Mouse (Mus musculus): ENCODE data around the gene Mpv17l2. TPM values are rescaled to one million over a fixed set of nuclear protein-coding genes. Genes with fewer than 3 reads are reported as not detected.

The Mpv17l2 gene
- polyA plus RNA-seq, 1 experiment from 2014 or later, result 44.0 TPM

DNA sequence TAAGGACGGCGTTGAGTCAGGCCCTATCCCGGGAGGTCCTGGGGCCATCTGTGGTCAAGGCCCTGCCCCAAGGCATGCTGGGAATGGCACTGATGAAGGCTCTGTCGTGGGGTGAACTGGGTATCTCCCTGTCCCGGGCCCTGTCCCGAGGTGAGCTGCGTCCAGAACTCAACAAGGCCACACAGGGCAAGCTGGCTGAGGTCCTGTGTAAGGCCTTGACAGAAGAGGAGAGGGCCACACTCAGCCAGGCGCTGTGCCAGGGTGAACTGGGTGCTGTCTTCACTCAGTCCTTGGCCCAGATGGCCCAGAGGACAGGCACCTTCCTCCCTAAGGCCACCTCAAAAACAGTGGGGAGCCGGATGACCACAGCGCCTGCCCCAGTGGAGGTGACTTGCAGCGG, 49.7 kb downstream of the Mpv17l2 start:
- H3K9me3 ChIP-seq (replicated peaks; ENCODE audit: control insufficient read depth, low read length), result no peaks in the 10 kb centered on the region
- H3K9ac ChIP-seq (ENCODE audit: low read length), result no peak overlapping the region
- WGBS, result 82% methylated on average over 11 of the region's 11 CpGs
- H3K27me3 ChIP-seq (ENCODE audit: control insufficient read depth, insufficient read depth, low read length), result no peaks in the 10 kb centered on the region
- H3K4me3 ChIP-seq (ENCODE audit: low read length), result no peak overlapping the region
- no peak for ATAC-seq (replicated peaks; ENCODE audit: extremely low read depth, insufficient read depth, low FRiP score)
- no peaks in the 10 kb centered on the region for H3K4me1 ChIP-seq (ENCODE audit: control insufficient read depth, insufficient read depth, low read length)
- no peaks in the 10 kb centered on the region for H3K36me3 ChIP-seq (ENCODE audit: control insufficient read depth, insufficient read depth)
- H3K4me2 ChIP-seq (ENCODE audit: low read depth, low read length), result no peak overlapping the region
- no peak overlapping the region for H3K27ac ChIP-seq (ENCODE audit: low read length)

DNA sequence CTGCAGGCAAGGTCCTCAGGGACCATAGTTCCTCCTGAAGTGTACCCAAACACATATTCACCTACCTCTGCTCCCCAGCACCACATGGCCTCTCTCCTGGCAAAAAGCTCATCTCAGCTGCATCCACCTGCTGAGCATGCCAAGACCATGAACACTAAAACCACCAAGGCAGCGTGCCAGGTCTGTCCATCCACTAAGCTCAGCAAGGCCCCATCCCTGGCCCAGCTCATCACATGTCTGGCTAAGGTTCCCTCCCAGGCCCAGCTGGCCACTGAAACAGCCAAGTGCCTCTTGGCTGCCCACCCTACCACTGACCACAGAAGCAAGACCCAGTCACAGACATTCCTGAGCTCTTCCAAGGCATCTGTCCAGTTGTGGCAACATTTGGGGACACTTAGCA, 50.5 kb downstream of the Mpv17l2 start:
- Histone ChIP-seq H3K36me3 (ENCODE audit: control insufficient read depth, insufficient read depth) (no peaks in the 10 kb centered on the region), H3K4me3 (ENCODE audit: low read length) (no peak overlapping the region), H3K9ac (ENCODE audit: low read length) (no peak overlapping the region), H3K9me3 (replicated peaks; ENCODE audit: control insufficient read depth, low read length) (no peaks in the 10 kb centered on the region), H3K27me3 (ENCODE audit: control insufficient read depth, insufficient read depth, low read length) (no peaks in the 10 kb centered on the region), H3K4me1 (ENCODE audit: control insufficient read depth, insufficient read depth, low read length) (no peaks in the 10 kb centered on the region), H3K27ac (ENCODE audit: low read length) (no peak overlapping the region), H3K4me2 (ENCODE audit: low read depth, low read length) (no peak overlapping the region)
- 84% methylated on average over 1 of the region's 1 CpGs for WGBS
- ATAC-seq (replicated peaks; ENCODE audit: extremely low read depth, insufficient read depth, low FRiP score), result no peak

DNA sequence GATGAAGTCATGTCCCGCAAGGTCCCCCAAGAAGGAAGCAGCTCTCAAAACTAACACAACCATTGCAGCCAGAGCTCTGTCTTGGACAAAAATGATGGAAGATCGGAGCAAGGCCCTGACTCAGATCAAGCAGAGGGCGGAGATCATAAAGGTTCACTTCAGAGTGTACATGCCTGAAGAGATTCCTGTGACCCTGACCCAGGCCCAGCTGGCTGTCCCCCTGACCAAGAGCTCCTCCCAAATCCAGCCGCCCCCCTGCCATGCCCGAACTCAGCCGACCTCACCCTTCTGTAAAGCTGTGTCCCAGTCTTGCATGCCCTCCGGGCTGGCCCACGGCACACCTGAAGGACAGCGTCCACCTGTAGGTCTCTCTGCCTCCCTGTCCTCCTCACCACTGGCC, 51.0 kb downstream of the Mpv17l2 start:
- Histone ChIP-seq H3K4me2 (ENCODE audit: low read depth, low read length) (no peak overlapping the region), H3K4me1 (ENCODE audit: control insufficient read depth, insufficient read depth, low read length) (no peaks in the 10 kb centered on the region), H3K27me3 (ENCODE audit: control insufficient read depth, insufficient read depth, low read length) (no peaks in the 10 kb centered on the region), H3K27ac (ENCODE audit: low read length) (no peak overlapping the region), H3K9me3 (replicated peaks; ENCODE audit: control insufficient read depth, low read length) (no peaks in the 10 kb centered on the region), H3K4me3 (ENCODE audit: low read length) (no peak overlapping the region), H3K9ac (ENCODE audit: low read length) (no peak overlapping the region), H3K36me3 (ENCODE audit: control insufficient read depth, insufficient read depth) (no peaks in the 10 kb centered on the region)
- WGBS, result 94% methylated on average over 9 of the region's 9 CpGs
- ATAC-seq (replicated peaks; ENCODE audit: extremely low read depth, insufficient read depth, low FRiP score), result no peak

Small RNA genes within 50 kb of the gene (microRNA-seq; reads per million reads assigned to microRNA genes)
- gene Mir7240, result 0.59 reads per million

Other genes with a start within 250 kb of the Mpv17l2 start
- gene Fkbp8, start 233.2 kb downstream of the Mpv17l2 start, polyA plus RNA-seq (2015; fragmentation: Nextera tagmentation; extraction: Ambion mirVana), result 273 and 275 TPM in 2 replicates
- gene Kxd1, start 233.0 kb downstream of the Mpv17l2 start, polyA plus RNA-seq (2015; fragmentation: Nextera tagmentation; extraction: Ambion mirVana), result 74.4 and 77.6 TPM in 2 replicates
- 14.0 and 15.4 TPM in 2 replicates for gene Ell, start 221.5 kb downstream of the Mpv17l2 start, polyA plus RNA-seq (2015; fragmentation: Nextera tagmentation; extraction: Ambion mirVana)
- 111 and 117 TPM in 2 replicates for gene Isyna1, start 166.6 kb downstream of the Mpv17l2 start, polyA plus RNA-seq (2015; fragmentation: Nextera tagmentation; extraction: Ambion mirVana)
- gene Ssbp4, start 152.1 kb downstream of the Mpv17l2 start, polyA plus RNA-seq (2015; fragmentation: Nextera tagmentation; extraction: Ambion mirVana), result 68.4 and 69.5 TPM in 2 replicates
- 1.8 and 2.3 TPM in 2 replicates for gene Lrrc25, start 144.8 kb downstream of the Mpv17l2 start, polyA plus RNA-seq (2015; fragmentation: Nextera tagmentation; extraction: Ambion mirVana)
- gene Gdf15, start 128.5 kb downstream of the Mpv17l2 start, polyA plus RNA-seq (2015; fragmentation: Nextera tagmentation; extraction: Ambion mirVana), result 1.2 and 1.6 TPM in 2 replicates
- 35.5 and 36.7 TPM in 2 replicates for gene Pgpep1, start 100.6 kb downstream of the Mpv17l2 start, polyA plus RNA-seq (2015; fragmentation: Nextera tagmentation; extraction: Ambion mirVana)
- gene Lsm4, start 87.7 kb downstream of the Mpv17l2 start, polyA plus RNA-seq (2015; fragmentation: Nextera tagmentation; extraction: Ambion mirVana), result 252 and 258 TPM in 2 replicates
- gene Jund, start 62.0 kb downstream of the Mpv17l2 start, polyA plus RNA-seq (2015; fragmentation: Nextera tagmentation; extraction: Ambion mirVana), result 58.7 and 59.3 TPM in 2 replicates
- gene Iqcn, start 57.5 kb downstream of the Mpv17l2 start, polyA plus RNA-seq (2015; fragmentation: Nextera tagmentation; extraction: Ambion mirVana), result 0.05 TPM in 1 of 2 replicates, not detected in the other
- not detected in 2 replicates for gene Gm3336, start 42.4 kb downstream of the Mpv17l2 start, polyA plus RNA-seq (2015; fragmentation: Nextera tagmentation; extraction: Ambion mirVana)
- 0.38 and 0.55 TPM in 2 replicates for gene Pde4c, start 37.2 kb downstream of the Mpv17l2 start, polyA plus RNA-seq (2015; fragmentation: Nextera tagmentation; extraction: Ambion mirVana)
- gene Rab3a, start 6.3 kb downstream of the Mpv17l2 start, polyA plus RNA-seq (2015; fragmentation: Nextera tagmentation; extraction: Ambion mirVana), result 29.1 and 30.0 TPM in 2 replicates
- 42.1 and 43.3 TPM in 2 replicates for gene Pik3r2, start 15.8 kb upstream of the Mpv17l2 start, polyA plus RNA-seq (2015; fragmentation: Nextera tagmentation; extraction: Ambion mirVana)
- 7.3 and 9.3 TPM in 2 replicates for gene Mast3, start 44.1 kb upstream of the Mpv17l2 start, polyA plus RNA-seq (2015; fragmentation: Nextera tagmentation; extraction: Ambion mirVana)
- gene Il12rb1, start 47.5 kb upstream of the Mpv17l2 start, polyA plus RNA-seq (2015; fragmentation: Nextera tagmentation; extraction: Ambion mirVana), result 0.77 and 1.6 TPM in 2 replicates
- 3.7 and 3.8 TPM in 2 replicates for gene Arrdc2, start 78.8 kb upstream of the Mpv17l2 start, polyA plus RNA-seq (2015; fragmentation: Nextera tagmentation; extraction: Ambion mirVana)
- 4.1 and 4.2 TPM in 2 replicates for gene Kcnn1, start 102.3 kb upstream of the Mpv17l2 start, polyA plus RNA-seq (2015; fragmentation: Nextera tagmentation; extraction: Ambion mirVana)
- 82.3 and 91.8 TPM in 2 replicates for gene Ccdc124, start 113.0 kb upstream of the Mpv17l2 start, polyA plus RNA-seq (2015; fragmentation: Nextera tagmentation; extraction: Ambion mirVana)
- gene Slc5a5, start 131.8 kb upstream of the Mpv17l2 start, polyA plus RNA-seq (2015; fragmentation: Nextera tagmentation; extraction: Ambion mirVana), result 0.31 and 0.43 TPM in 2 replicates
- 2,334 and 2,733 TPM in 2 replicates for gene Rpl18a, start 136.5 kb upstream of the Mpv17l2 start, polyA plus RNA-seq (2015; fragmentation: Nextera tagmentation; extraction: Ambion mirVana)
- gene Map1s, start 145.0 kb upstream of the Mpv17l2 start, polyA plus RNA-seq (2015; fragmentation: Nextera tagmentation; extraction: Ambion mirVana), result 36.9 and 38.1 TPM in 2 replicates

All from heart, embryonic 16.5 days (tissue).